Mouse (Mus musculus): ENCODE measurements around the gene Olfr721-ps1.
A peak's percentile ranks its signal among the peaks of the same experiment; 100 is the strongest.

The Olfr721-ps1 gene

GRCm38 (mm10) chr14:14400998-14401397 lies at the start of gene Olfr721-ps1:
Gene Olfr721-ps1, plus strand, starts transcription at chr14:14401298.
- no peak for DNase-seq (ENCODE audit: low read depth, low spot score)

- peak; percentile 61 for DNase-seq (ENCODE audit: low read depth, low spot score)
Measured at GRCm38 (mm10) chr14:14351721-14352590, 49.1 kb upstream of the Olfr721-ps1 start.

- no peak for DNase-seq (ENCODE audit: low read depth, low spot score)
Measured at GRCm38 (mm10) chr14:14352606-14353005, 48.5 kb upstream of the Olfr721-ps1 start.

- DNase-seq (ENCODE audit: low read depth, low spot score), result no peak
Measured at GRCm38 (mm10) chr14:14353081-14353732, 47.9 kb upstream of the Olfr721-ps1 start.

GRCm38 (mm10) chr14:14353740-14354510 lies 47.2 kb upstream of the Olfr721-ps1 start:
- peak; percentile 34 for DNase-seq (ENCODE audit: low read depth, low spot score)

- no peak for DNase-seq (ENCODE audit: low read depth, low spot score)
Measured at GRCm38 (mm10) chr14:14354511-14355359, 46.4 kb upstream of the Olfr721-ps1 start.

- no peak for DNase-seq (ENCODE audit: low read depth, low spot score)
Measured at GRCm38 (mm10) chr14:14355360-14355646, 45.8 kb upstream of the Olfr721-ps1 start.

- DNase-seq (ENCODE audit: low read depth, low spot score), result no peak
Measured at GRCm38 (mm10) chr14:14395535-14395934, 5.6 kb upstream of the Olfr721-ps1 start.

- no peak for DNase-seq (ENCODE audit: low read depth, low spot score)
Measured at GRCm38 (mm10) chr14:14436078-14436658, 35.1 kb downstream of the Olfr721-ps1 start.
